Mouse (Mus musculus) embryo, embryonic 9.5 days (tissue): Measurements from ENCODE around the gene Rnaseh2b.

ENCODE experiments used
- DNase-seq: peaks from one replicate; pipeline ENCODE4 v3.0.0-alpha.2; 2017; ENCODE audit errors: extremely low spot score

The Rnaseh2b gene

DNA sequence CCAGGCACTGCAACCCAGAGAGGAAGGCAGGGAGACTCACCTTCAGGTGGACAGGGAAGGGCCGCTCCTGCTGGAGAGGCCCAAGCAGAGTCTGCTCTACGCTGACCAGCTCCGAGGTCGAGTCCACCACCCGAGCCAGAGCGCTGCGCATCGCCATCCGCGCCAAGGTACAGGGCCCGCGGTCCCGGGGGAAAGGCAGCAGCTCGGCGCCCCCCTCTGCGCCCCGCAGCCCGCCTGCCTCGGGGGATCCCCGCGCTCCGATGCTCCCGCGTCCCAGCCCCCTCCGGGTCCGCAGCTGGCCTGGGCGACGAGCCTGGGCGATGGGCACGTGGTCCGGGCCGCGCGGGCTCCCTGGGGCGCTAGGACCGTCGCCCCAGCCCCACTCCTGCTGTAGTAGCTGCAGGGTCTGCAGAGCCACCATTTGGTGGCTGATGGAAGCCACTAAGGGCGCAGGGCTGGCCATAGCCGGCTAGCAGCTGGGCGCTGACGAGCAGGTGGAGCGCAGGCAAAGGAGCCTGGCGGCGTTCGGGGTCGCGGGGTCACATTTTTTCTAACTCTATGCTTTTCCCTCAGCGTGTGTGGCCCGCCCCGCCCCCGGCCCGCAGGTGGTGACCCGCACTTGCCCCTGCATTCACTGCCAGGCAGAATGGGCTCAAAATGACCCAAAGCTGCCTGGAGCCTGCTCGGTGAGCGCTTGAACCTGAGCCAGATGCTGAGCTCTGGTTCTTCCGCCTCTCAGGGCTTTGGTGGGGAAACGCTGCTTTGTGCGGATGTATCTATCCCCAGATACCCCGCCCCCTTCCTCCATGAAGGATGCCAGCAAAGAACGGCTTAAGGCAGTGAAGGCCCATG lies at the start of gene Rnaseh2b, which contains the start of gene Dleu7:
TSS of gene Rnaseh2b (plus strand) at position 102 of the 852 bp plus-strand sequence.
TSS of gene Dleu7 (minus strand) at position 560 of the 852 bp plus-strand sequence.
- peak; percentile 88 for DNase-seq

DNA sequence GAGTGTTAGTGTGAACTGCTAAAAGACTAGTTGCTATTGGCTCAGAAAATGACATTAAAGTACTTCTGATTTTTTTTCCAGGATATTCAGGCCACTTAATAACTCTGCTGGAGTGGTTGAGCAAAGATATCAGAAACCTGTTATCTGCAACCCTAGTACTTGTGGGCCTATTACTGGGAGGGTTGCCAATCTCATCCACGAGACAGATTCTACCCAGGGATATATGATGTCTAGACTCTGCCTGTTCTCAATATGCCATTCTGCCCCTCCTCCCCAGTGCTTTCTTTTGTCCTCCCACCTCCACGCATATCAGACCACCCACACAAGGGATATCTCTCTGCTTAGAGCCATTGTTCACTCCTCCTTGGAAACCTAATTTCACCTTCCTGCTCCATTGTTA lies 48.9 kb upstream of the Rnaseh2b start:
- DNase-seq: no peak

DNA sequence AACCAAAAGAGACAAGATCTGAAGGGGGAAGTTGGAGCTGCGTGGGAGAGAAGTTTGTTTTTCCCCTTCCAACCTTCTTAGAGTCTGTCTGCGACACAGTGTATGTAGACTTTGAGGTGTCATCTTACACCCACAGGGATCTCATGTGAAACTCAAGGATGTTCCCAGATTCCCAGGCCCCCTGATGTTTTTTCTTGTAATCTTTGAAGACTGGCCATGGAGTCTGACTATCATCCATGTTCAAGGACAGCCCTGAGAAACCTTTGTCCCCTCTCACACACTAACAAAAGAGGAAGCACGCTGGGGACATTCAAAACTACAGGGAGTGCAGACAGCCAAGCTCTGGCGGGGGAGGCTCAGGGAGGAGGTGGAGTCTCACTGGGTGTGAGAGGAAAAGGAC lies 46.8 kb upstream of the Rnaseh2b start:
- no peak for DNase-seq

DNA sequence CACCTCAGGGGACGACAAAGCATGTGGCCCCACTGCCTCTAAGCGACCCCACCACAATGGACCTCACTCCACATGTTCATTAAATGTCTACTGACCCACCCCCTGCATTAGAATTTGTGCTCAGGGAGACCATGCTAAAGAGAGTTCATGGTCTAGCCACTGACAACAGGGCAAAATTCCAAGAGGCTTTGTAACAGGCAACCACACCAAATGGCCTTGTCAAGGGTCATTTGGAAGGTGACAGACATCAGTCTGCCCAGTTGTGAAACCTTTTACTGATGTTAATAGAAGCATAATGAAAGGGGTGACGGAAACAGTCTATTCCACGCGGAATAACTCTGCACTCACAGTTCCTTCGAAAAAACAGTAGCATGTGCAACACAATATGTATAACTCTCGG lies 44.0 kb upstream of the Rnaseh2b start:
- DNase-seq: no peak

DNA sequence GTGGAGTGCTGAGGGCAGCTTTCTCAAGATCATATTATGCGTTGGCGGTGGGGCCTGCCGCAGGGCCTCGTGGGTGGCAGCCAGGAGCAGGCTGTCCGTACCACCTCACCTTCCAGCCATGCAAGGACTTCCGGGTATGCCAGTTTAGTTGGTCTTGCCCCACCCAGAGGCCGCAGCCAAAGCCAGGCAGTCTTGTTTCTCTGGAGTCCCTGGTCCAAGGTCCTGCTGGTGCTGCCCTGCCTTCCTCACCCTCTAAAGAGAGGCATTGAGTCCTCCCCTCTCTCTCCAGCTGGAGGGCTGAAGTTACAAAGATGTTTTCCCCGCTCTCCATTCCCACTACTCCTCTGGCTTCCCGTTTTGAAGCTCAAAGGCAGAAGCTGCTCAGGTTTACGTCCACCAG lies 43.6 kb upstream of the Rnaseh2b start:
- DNase-seq: no peak

DNA sequence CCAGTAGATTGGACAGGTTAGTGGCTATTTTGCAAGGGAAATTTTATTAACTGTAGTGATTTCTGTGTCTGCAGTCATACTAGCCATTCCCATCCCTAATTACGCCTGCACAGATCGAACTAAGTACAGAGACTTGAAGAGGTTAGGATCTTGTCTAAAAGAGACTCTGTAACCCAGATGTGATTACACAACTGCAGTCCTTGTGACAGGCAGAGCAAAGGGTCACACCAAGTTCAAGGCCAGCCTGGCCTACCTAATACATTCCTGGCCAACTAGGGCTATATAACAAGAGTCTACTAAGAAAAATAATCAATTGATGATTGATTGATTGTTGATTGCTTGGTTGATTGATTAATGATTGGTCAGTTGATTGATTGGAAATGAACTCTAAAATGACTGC lies 43.1 kb upstream of the Rnaseh2b start:
- no peak for DNase-seq

DNA sequence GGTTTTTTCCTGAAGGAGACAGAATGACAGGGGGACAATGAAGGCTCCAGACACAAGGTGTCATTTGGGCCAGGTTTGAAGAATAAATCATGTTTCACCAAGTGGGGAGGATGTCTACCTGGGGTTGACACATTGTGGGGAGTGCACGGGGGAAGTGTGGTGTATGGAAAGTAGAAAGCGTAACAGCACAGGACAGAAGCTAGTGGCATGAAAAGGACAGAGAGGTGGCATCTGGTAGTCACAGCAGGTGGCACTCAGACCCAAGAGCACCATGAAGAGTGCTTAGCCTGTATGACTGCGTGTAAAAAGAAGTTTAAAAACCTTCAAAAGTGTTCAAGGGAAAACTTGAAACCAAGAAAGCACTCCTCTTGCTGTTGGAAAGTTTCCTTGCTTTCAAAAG lies 42.3 kb upstream of the Rnaseh2b start:
- DNase-seq: no peak

DNA sequence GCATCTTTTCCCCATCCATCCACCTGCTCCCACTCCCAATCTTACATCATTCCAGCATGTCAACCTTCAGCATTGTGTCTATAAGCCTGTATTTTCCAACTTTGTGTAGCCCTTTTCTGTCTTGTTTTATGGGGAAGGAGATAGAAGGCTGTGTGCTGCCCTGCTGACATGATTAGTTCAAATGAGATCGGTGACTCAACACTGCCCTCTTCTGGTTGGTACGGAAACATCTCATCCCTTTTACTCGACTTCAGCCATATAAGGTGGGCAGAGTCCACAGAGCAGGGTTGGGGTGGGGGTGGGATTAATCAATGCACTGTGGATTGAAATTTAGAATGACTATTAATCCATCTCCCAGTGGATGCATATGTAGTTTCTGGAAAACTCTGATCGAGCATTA lies 40.4 kb upstream of the Rnaseh2b start:
- DNase-seq: peak; percentile 74

DNA sequence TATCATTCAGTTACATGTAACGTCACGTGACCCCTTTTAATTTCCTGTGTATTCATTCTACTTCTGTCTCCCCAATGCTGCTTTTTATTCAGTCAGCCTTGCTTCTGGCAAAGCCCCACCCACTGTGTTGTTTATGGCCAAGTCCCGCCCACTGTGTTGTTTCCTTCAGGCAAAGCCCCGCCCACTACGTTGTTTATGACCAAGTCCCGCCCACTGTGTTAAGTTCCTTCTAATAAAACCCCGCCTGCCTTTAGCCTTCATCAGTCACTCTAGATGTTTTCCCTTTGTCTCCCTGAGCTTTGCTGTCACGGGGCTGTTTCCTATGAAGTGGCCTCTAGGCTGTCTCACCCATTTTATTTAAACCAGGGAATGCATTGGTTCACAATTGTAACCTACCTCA lies 38.0 kb upstream of the Rnaseh2b start:
- DNase-seq: no peak

DNA sequence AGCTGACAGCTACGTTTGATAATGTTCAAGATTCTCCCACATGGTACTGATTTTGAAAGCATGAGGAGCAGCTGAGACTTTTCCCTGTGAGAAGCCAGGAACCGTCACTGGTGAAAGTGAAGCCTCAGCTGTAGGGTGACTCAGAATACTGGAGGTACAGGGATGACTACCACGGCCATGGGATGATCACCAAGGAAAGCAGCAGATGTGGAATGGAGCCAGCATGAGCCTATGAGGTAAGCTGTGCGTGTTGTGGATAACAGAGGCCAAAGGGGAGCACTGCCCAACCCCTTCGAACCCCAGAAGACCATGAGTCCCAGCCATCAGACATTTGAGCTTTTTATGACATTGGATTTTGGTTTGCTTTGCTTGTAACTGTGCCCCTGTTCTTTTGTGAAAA lies 36.3 kb upstream of the Rnaseh2b start:
- no peak for DNase-seq

DNA sequence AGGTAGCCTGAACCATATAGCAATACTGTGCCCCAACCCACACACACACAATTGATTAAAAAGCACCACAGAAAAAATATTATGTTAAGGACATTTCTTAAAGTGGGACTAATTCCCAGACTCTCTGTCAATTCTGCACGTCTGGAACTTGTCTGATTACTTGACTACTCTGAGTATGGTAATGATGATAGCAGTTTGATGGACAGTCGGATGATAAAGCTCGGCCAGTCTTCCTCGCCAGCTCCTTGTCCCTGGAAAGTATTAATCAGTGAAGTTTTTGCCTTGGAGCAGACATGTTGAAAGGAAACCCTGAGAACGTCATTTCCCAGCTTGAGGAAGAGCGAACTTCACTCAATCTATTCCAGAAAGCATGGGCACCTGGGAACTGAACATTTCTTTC lies 34.3 kb upstream of the Rnaseh2b start:
- DNase-seq: no peak

DNA sequence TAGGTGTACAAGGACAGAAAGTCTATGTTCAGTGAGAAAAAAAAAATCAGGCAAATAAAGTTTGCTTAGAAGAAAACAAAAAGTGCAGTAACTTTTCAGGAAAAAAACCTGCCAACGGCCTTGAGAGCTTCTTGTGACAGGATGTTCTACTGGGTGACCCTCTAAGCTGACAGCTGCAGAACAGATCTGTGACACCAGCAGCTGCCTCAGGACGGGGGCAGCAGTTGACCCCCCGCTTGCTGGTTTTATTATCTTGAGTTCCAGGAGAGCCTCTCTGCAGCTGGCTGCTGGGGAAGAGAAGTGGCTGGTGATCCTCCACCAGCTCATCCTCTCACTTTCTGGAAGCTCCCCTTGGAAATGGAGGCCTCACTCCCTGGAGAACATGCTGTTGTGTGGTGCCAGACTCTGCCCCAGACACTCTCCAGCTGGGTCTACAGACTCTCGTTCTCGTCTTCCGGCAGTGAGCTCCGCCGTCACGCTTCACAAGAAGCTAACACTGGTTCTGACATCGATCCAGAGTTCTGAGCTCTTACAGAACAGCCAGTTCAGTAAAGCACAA lies 33.3 kb upstream of the Rnaseh2b start:
- no peak for DNase-seq

DNA sequence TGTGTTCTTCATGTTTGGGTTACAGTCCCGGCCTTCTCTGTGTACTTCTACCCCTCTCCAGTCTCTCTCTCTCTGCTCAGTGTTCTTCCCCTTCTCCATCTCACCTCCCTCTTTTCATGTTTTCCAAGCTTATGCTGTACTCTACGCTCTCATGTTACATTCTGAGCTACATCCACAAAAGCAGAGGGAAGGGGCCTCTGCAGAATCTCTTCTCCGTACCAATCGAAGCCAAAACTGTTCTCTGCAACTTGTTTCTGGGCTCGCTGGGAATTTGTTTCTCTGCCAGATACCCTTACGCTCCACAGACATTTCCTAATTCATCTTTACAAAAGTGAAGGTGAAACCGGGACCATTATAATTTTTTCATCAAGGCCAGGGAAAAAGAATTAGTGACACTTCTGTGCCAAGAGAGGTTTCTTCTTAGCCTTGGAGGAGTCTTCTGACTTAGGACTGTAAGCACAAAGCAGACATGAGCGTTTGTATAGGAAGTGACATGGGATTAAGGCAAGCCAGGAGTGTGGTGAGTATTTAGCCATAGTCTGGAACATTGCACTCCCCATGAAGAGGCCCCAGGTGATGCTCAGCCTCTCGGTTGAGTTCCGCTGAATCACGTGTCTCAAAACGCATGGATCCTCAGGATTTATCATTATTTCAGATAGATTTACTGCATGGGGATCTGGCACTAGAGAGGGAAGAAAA lies 21.5 kb upstream of the Rnaseh2b start:
- no peak for DNase-seq

DNA sequence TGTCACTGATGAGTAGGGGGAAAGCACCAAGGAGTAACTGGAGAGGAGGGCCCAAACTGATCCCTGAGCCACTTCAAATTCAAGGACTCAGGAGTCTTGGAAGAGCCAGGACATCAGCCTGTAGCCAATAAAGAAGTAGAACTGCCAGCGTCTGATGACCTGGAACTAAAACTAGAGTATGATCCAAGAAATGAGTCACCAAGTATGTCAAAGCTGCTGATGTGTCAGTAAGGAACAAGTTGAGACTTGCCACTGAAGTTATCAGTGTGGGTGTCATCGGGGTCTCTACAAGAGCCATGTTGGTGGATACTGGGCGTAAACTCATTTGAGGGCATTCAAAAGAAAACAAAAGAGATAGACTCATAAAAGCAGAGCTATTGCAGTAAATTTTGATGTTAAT lies 18.8 kb upstream of the Rnaseh2b start:
- DNase-seq: no peak

DNA sequence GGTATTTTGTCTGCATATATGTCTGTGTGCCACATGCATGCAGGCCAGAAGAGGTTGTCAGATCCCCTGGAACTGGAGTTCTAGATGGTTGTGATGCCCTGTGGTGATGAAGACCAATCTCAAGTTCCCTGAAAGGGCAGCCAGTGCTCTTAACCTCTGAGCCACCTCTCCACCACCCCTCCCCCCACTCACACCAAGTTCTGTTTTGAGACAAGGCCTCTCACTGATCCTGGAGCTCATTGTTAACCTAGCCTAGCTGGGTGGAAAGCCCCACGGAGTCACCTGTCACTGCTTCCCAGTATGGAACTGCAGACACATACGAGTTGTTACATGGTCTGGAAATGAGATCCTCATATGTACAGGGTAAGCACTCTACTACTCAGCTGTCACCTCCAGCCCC lies 9.4 kb upstream of the Rnaseh2b start:
- no peak for DNase-seq

DNA sequence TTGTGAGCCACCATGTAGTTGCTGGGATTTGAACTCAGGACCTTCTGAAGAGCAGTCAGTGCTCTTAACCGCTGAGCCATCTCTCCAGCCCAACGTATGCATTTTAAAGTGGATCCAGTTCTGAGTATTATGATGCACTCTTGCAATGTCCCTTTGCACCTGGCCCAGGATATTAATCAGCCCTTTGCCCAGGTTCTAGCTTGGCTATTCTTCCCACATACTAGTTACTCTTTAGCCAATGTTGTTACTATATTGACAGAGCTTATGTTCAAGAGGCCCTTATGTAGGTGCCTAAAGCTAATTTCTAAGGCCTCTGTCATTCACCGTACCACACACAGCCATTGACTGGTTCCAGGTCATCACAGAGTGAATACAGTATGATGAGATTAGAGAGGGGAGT lies 3.7 kb upstream of the Rnaseh2b start:
- DNase-seq: no peak

DNA sequence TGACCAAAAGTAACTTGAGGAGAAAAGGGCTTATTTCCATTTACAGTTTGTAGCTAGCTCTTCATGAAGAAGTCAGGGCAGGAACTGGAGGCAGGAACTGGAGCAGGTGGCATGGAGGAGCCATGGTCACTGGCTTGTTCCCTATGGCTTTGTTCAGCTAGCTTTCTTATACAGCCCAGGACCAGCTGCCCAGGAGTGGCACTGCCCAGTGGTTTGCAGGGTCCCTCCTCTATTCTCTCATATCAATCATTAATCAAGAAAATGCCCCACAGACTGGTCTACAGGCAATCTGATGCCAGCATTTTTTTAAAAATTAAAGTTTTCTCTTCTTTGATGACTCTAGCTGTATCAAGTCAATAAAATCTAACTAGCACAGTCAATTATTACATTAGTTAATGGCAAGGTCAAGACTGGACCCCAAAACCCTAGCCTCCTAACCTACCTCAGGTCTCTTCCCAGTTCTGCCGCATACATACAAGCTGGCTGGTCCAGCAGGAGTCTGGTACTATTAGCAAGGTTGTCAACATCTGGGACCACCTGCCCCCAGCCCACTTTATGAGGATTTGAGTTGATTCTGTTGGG lies 892 bp upstream of the Rnaseh2b start:
- no peak for DNase-seq

DNA sequence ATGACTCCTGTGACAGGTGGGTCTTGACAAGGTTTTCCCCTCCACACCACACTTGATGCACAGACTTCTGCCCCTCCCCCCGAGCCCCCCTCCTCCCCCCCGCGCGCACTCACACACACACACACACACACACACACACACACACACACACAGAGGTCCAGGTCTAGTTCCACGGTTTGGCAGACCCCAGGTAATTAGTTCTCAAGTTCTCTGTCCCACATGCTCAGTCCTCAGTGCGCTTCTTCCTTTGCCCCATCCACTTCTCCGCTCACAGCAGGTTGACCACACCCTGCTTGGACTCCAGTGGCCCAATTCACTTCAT lies 262 bp upstream of the Rnaseh2b start:
- DNase-seq: no peak

DNA sequence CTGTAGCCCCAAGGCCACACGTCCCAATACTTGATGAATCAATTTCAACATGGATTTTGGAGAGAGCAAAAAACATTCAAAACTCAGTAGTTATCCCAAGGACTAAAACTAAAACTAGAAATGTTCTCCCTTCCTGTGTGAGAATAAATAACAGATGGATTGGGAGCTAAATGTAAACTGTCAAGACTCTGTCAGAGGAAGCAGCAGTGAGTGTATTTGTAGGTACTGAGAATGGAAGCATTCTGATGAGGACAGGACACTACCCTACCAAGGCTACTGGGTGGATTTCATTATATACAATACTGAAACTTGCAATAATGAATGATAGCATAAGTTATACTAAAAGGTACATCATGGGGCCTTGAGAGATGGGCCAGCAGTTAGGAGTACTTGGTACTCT lies 6.4 kb downstream of the Rnaseh2b start:
- no peak for DNase-seq

DNA sequence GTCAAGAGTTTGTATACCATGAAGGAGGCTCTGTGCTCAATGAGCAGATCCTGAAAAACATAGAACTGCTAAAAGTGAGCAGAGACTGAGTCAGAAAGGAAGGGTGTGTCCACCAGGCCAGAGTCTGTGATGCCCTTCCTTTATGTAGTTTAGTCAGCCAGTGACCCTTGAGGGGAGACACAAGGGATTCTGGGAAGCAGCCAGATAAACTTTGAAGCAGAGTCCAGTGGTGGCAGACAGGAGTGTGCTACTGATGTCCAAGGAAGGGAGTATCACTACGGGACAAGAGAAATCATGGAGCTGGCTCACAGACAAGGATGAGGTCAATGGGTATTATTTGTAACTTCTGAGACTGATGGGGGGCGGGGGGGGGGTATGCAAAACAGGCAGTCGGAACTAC lies 7.6 kb downstream of the Rnaseh2b start:
- DNase-seq: no peak

DNA sequence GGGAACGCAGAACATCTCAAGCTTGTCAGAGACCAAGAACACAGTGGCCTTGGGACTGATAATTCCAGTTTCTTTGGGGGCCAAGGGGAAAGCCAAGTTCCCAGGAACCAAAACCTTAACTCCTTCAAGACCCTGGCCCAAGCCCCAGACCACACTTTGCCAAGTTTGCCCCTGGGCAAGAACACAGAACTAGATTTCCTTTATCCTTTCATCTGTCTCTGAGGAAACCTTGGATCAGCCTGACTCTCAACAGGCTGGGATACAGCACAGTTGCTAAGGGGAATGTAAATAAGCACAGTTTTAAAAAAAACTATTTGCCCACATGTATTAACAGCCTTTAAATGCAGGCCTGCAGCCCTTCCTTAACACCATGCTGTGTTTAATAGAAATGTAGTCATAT lies 15.2 kb downstream of the Rnaseh2b start:
- DNase-seq: no peak

DNA sequence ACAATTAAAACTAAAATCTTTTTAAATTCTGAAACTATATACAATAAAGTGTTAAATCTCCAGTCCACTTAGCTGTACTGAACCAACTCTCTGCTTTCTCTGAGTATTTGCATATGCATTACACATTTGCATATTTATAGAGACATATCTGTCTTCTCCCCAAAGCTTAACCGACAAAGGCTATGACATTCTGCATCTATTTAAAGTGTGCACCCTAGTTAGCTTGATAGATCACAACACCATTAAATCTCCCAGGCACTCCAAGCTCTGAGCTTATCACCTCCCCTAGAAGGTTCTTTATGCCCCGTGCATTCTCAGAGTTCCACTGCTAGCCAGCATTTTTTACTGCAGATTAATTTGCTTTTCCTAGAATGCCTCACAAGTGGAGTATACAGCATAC lies 16.6 kb downstream of the Rnaseh2b start:
- no peak for DNase-seq

DNA sequence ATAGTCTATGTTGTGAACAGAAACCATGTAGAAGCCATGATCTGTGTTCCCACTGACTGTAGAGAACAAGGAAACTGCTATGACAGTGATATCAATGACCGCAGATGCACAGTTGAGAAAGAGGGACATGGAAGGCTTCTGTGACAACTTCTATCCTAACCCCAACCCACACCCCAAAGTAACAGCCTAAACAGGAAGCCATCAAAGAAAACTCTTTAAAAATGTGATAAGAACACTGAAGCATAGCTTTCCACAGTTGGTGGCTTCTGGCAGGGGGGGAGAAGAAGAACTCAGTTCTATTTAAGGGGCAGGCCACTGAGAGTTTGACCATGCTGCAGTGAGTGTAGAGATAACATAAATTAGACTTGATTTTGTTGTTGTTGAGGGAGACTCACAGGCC lies 19.3 kb downstream of the Rnaseh2b start:
- no peak for DNase-seq
